Mouse (Mus musculus) forebrain, embryonic 11.5 days (tissue): ENCODE measurements around the gene Degs1. TPM values are rescaled to one million over a fixed set of nuclear protein-coding genes. Genes with fewer than 3 reads are reported as not detected.

Experiments used
- ATAC-seq: fragments of 200-750 bp; cut with Nextera tagmentation; replicated peaks from 2 replicates; pipeline ENCODE4 v1.8.0; 2017; ENCODE audit warnings: moderate TSS enrichment; ENCODE audit not compliant: low FRiP score
- DNase-seq: peaks from one replicate; pipeline ENCODE4 v3.0.0-alpha.2; 2017; ENCODE audit warnings: low spot score
- H3K27ac ChIP-seq: fragments of 300-500 bp; sonication (generic); 2 replicates; pipeline ENCODE4 v1.5.1; 2014; ENCODE audit warnings: low read depth, low read length
- H3K27me3 ChIP-seq: fragments of 300-500 bp; sonication (generic); 2 replicates; pipeline ENCODE4 v1.6.1; 2014; ENCODE audit warnings: mild to moderate bottlenecking, low read length, mixed read lengths; ENCODE audit not compliant: control insufficient read depth, insufficient read depth
- H3K36me3 ChIP-seq: fragments of 300-500 bp; sonication (generic); 2 replicates; pipeline ENCODE4 v1.6.1; 2014; ENCODE audit warnings: mild to moderate bottlenecking, low read length, moderate library complexity, mixed read lengths; ENCODE audit not compliant: control insufficient read depth, insufficient read depth
- H3K4me1 ChIP-seq: fragments of 300-500 bp; sonication (generic); replicated peaks from 2 replicates; pipeline ENCODE4 v1.6.1; 2014; ENCODE audit warnings: low read length, mixed read lengths; ENCODE audit not compliant: control insufficient read depth, insufficient read depth
- H3K4me2 ChIP-seq: fragments of 300-500 bp; sonication (generic); 2 replicates; pipeline ENCODE4 v1.6.1; 2014; ENCODE audit warnings: low read depth, mild to moderate bottlenecking, low read length, moderate library complexity, mixed read lengths; ENCODE audit not compliant: severe bottlenecking
- H3K4me3 ChIP-seq: fragments of 300-500 bp; sonication (generic); 2 replicates; pipeline ENCODE4 v1.5.1; 2014; ENCODE audit warnings: low read depth, low read length
- H3K9ac ChIP-seq: fragments of 300-500 bp; sonication (generic); 2 replicates; pipeline ENCODE4 v1.6.1; 2014; ENCODE audit warnings: low read length
- H3K9me3 ChIP-seq: fragments of 300-500 bp; sonication (generic); 2 replicates; pipeline ENCODE4 v1.6.1; 2016; ENCODE audit warnings: low read length, mixed read lengths; ENCODE audit not compliant: control insufficient read depth
- WGBS: fragments of 180-500 bp; shearing (Covaris S2); extraction: QIAGEN DNeasy Blood & Tissue Kit; methylation state at CpG from one replicate; pipeline ENCODE4 v1.1.7; 2014; 5-methylcytosine and 5-hydroxymethylcytosine counted together
- polyA plus RNA-seq: library from polyadenylated mRNA; unstranded; fragments of >200 nt; fragmentation: Nextera tagmentation; extraction: Ambion mirVana; gene quantifications from 2 replicates; pipeline ENCODE4 v1.2.1, GENCODE M21; 2014

Degs1 gene
- polyA plus RNA-seq, 1 experiment from 2014 or later, result 65.8 TPM

DNA sequence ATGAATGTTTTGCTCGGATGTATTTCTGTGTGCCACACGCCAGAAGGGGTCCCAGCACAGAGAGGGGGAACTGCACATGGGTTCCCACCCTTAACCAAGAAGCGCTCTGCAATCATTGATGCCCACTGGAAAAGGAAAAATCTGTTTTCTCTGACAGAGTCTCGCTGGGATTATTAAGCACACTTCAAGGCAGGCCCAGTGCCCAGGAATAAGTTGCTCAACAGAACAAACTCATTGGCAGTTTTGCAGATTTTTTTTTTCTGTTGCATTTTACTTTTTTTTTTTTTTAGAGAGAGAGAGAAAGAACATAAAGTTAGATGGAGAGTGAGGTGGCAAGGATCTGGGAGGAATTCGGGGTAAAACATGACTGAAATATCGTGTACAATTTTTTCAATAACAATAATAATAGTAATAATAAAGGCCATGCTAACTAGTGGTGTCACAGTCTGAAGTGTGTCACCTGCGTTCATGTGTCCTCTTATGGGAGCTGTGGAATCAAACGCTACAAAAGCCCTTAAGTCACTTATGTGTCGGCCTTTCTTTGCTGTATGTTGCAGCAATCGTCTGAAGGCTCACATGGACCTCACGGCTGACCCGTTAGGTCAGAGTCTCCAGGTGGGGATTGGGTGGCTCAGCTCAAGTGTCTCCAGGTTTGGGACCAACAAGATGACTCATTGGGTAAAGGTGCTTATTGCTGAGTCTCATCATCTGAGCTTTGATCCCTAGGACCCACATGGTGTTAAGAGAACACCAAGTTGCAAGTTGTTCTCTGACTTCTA lies 28.7 kb downstream of the Degs1 start:
- no peak for DNase-seq
- Histone ChIP-seq H3K27ac (no peak overlapping the region), H3K4me1 (no peaks in the 10 kb centered on the region), H3K4me2 (no peak overlapping the region), H3K9ac (no peak overlapping the region), H3K27me3 (no peaks in the 10 kb centered on the region), H3K36me3 (no peaks in the 10 kb centered on the region), H3K4me3 (no peak overlapping the region), H3K9me3 (no peaks in the 10 kb centered on the region; the same call in 1 of the 2 replicates)
- no peak for ATAC-seq
- WGBS, result 91% methylated on average over 12 of the region's 12 CpGs

DNA sequence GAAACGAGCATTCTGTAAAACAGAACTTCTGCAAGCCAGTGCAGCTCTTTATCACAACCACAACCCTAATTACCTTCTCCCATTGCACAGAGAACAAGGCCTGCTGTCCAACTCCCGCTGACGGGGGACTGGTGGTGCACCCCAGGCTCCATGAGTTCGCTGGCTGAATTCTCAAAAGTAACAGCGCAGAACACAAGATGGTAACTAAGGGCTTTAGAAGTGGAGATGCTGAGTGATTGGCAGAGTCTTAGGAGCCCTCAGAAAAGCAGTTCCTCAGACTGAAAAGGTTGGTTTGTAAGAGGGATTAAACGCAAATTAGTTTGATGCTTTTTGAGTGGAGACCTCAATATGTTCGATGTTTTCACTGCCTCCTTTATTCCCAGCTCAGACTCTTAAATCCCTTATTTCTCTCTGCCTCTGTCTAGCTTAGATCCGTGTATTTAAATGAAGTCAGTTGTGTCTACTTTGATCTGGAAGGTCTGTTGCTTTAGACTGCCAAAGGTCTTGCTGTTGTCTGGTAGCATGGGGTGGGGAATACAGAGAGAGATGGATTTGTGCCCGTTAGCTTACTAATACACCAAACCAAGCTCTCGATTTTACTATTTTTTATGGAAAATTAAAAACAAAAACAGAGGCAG lies 30.0 kb downstream of the Degs1 start:
- peak; percentile 83 for ATAC-seq
- no peak overlapping the region for H3K4me3 ChIP-seq
- H3K27ac ChIP-seq, result no peak overlapping the region
- H3K27me3 ChIP-seq, result no peaks in the 10 kb centered on the region
- H3K9ac ChIP-seq, result no peak overlapping the region
- no peaks in the 10 kb centered on the region; the same call in 1 of the 2 replicates for H3K9me3 ChIP-seq
- no peak overlapping the region for H3K4me2 ChIP-seq
- no peaks in the 10 kb centered on the region for H3K36me3 ChIP-seq
- H3K4me1 ChIP-seq, result no peaks in the 10 kb centered on the region
- 22% methylated on average over 10 of the region's 10 CpGs for WGBS
- no peak for DNase-seq

DNA sequence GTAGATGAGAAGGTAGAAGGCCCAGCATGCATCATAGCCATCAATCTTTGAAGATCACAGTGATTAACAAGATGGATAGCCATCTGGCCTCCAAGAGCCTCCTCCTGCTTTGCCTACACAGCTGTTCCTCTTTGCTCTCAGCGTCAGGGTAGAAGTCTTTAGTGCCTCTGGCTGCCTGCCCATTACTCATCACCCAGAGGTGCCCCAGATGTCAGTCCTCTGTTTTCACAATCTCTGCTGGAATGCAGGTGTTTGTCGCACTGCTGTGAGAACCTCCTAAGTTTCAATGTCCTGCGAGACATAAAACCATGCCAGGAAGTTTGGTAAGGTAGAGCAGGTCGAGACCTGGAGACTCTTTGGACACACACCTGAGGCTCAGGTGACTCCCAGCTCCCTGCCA lies 31.9 kb downstream of the Degs1 start:
- Histone ChIP-seq H3K4me1 (no peaks in the 10 kb centered on the region), H3K27ac (no peak overlapping the region), H3K27me3 (no peaks in the 10 kb centered on the region), H3K4me3 (no peak overlapping the region), H3K9me3 (no peaks in the 10 kb centered on the region; the same call in 1 of the 2 replicates), H3K4me2 (no peak overlapping the region), H3K36me3 (no peaks in the 10 kb centered on the region), H3K9ac (no peak overlapping the region)
- DNase-seq, result no peak
- 91% methylated on average over 4 of the region's 4 CpGs for WGBS
- ATAC-seq, result no peak

DNA sequence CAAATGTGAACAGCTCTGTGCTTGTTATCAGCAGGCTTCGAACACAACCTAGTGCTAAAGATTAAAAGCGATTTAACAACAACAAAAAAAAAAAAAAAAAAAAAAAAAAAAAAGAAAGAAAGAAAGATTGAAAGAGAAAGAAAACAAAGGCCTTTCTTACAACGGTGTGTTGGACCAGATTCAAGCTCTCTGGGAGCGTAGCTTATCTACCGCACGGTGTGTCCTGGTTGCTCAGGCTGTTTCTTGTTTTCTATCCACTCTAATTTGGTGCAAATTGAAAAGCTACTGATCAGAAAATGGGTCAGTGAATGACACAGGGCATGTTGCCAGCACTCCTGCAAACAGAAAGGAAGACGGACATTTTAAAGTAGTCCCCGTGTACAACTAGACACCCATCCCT lies 33.3 kb downstream of the Degs1 start:
- H3K4me3 ChIP-seq, result no peak overlapping the region
- H3K27me3 ChIP-seq, result no peaks in the 10 kb centered on the region
- ATAC-seq (no peak), DNase-seq (no peak)
- H3K4me1 ChIP-seq, result no peaks in the 10 kb centered on the region
- H3K36me3 ChIP-seq, result no peaks in the 10 kb centered on the region
- no peak overlapping the region for H3K9ac ChIP-seq
- no peak overlapping the region for H3K4me2 ChIP-seq
- no peaks in the 10 kb centered on the region; the same call in 1 of the 2 replicates for H3K9me3 ChIP-seq
- no peak overlapping the region for H3K27ac ChIP-seq
- 63% methylated on average over 8 of the region's 8 CpGs for WGBS

DNA sequence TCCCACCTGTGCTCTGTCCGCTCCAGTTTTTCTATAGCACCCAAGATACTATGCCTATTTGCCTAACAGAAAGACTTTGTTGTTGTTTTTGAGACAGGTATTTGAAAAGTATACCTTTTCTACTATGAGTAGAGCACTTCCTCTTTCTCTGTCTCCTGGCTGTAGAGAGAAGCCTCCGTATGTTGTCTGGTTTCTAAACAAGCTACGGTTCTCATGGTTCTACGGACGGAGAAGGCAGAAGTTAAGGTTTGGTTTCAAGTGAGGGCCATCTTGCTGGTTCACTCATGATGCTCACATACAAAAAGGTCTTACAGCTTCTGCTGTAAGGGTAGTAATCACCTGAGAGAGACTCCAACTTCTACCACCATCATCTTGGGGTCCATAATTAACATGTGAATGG lies 37.6 kb downstream of the Degs1 start:
- H3K4me3 ChIP-seq, result no peak overlapping the region
- no peak overlapping the region for H3K27ac ChIP-seq
- no peaks in the 10 kb centered on the region for H3K27me3 ChIP-seq
- 94% methylated on average over 5 of the region's 5 CpGs for WGBS
- no peak overlapping the region for H3K9ac ChIP-seq
- DNase-seq (no peak), ATAC-seq (no peak)
- H3K9me3 ChIP-seq, result no peaks in the 10 kb centered on the region
- no peak overlapping the region for H3K4me2 ChIP-seq
- H3K4me1 ChIP-seq, result no peaks in the 10 kb centered on the region
- no peaks in the 10 kb centered on the region for H3K36me3 ChIP-seq

DNA sequence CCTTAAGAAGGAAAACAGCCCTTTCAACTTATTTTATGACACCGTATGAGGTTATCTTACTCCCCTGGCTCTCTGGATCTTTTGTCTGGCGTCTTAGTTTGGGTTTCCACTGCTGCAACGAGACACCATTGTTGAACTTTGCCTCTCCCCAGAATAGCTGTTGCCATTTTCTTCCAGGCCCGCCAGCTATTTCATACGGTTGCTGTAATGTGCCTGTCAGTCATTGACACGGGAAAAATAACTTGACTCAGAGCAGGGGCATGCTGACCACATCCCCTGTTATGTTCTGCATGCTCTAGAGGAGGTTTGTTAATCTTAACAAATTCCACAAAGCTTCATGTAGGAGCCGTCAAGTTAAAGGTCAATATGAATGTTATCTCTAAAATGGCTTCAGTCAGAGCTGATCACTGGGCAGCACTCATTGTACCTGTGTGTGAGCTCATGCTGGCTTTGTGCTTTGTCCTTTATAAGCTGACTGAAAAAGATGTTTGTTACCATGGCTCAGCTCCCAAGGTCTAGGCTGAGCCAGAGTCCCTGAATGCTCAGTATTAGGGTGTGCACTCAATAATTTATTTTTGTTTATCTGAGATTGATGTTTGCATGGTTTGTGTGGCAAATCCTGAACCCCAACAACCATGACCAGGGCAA lies 44.4 kb downstream of the Degs1 start:
- WGBS, result 69% methylated on average over 7 of the region's 7 CpGs
- ATAC-seq (no peak), DNase-seq (no peak)
- Histone ChIP-seq H3K4me3 (no peak overlapping the region), H3K9me3 (no peaks in the 10 kb centered on the region), H3K27ac (no peak overlapping the region), H3K27me3 (no peaks in the 10 kb centered on the region), H3K9ac (no peak overlapping the region), H3K4me2 (no peak overlapping the region), H3K4me1 (no peaks in the 10 kb centered on the region), H3K36me3 (no peaks in the 10 kb centered on the region)

DNA sequence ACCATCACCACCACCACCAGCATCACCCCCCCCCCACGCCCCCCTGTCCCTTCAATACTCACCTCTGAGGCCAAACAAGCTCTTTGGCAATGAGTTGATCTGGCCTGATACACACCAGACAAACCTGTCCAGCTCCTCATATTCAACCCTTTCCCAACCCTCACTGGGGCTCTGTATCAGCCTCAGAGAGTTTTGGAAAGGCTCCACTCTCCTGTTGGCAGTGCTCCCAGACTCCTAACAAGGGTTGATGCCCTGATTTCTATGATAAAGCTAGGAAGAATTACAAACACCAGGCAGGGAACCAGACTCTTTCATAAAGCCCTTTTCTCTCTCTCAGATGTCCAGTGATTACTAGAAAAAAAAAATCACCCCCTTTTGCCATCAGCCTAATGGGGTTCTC lies 45.2 kb downstream of the Degs1 start:
- H3K36me3 ChIP-seq, result no peaks in the 10 kb centered on the region
- no peak overlapping the region for H3K4me3 ChIP-seq
- H3K27ac ChIP-seq, result no peak overlapping the region
- no peak overlapping the region for H3K4me2 ChIP-seq
- 50% methylated on average over 1 of the region's 1 CpGs for WGBS
- H3K9ac ChIP-seq, result no peak overlapping the region
- H3K9me3 ChIP-seq, result no peaks in the 10 kb centered on the region
- no peak for ATAC-seq
- no peaks in the 10 kb centered on the region for H3K4me1 ChIP-seq
- DNase-seq, result no peak
- no peaks in the 10 kb centered on the region for H3K27me3 ChIP-seq

DNA sequence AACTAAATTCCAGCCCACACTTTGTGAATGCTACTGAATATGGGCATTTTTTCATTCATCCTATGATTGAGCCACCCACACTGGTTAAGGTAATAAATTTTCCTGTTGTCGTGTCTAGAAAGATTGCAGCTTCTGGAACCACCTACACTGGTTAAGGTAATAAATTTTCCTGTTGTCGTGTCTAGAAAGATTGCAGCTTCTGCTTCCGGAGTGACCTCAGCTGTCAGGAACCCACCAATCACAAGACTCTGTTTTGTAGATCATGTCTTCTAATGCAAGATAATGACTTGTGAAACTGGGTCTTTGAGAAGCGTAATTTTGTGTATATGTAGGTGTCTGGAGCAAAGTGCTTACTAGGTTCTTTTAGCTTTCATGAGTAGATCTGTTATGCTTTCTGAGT lies 47.4 kb downstream of the Degs1 start:
- no peaks in the 10 kb centered on the region for H3K9me3 ChIP-seq
- WGBS, result 92% methylated on average over 4 of the region's 4 CpGs
- H3K27me3 ChIP-seq, result no peaks in the 10 kb centered on the region
- H3K4me2 ChIP-seq, result no peak overlapping the region
- H3K4me3 ChIP-seq, result no peak overlapping the region
- no peaks in the 10 kb centered on the region for H3K4me1 ChIP-seq
- DNase-seq, result no peak
- H3K36me3 ChIP-seq, result no peaks in the 10 kb centered on the region
- no peak for ATAC-seq
- no peak overlapping the region for H3K9ac ChIP-seq
- no peak overlapping the region for H3K27ac ChIP-seq
